Mouse (Mus musculus): ENCODE data around the gene Olfr739.

DNA sequence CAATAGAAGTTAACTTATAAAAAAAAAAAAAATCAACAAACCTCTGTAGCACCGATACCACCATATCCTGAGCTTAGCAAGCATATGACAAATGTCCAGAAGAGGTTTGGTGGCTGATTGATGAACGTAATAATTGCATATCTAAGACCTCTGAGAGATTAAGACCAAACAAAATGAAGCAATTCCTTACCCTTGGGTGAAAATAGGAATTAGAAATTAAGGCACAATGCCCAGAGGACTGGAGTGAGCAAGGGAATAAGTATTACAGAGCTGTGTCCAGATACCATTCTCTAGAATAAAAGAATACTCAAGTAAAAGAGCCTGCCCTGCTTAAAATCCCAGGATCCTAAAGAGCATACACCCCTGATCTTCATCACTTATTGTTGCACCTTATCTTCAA, at the start of gene Olfr739:
- TF ChIP-seq CTCF (IDR thresholded peaks at IDR 0.05; ENCODE audit: low read depth): no peak
- TF ChIP-seq EP300 (optimal IDR thresholded peaks at IDR 0.05): no peak
